13 mouse cellular contexts compared by ENCODE assay signal in genomic region chr5:68572816-68573215, GRCm38 (mm10).
"Had no signal": no experiment of that assay in that cellular context is flagged by ENCODE, and none has a peak within 500 bp of the region (broad histone marks: within the 10 kb centered on the region; RNA-seq: fewer than 3 reads in every experiment).

No protein-coding gene starts in this region.

- H3K9ac ChIP-seq: limb, embryonic 13.5 days; liver, embryonic 14.5 days; midbrain, embryonic 12.5 days; neural tube, embryonic 13.5 days; stomach, embryonic 15.5 days had no signal

- H3K36me3 ChIP-seq: limb, embryonic 13.5 days; midbrain, embryonic 12.5 days; neural tube, embryonic 13.5 days; stomach, embryonic 15.5 days had no signal

- H3K27ac ChIP-seq: layer of hippocampus, adult 2 months; limb, embryonic 13.5 days; liver, embryonic 14.5 days; midbrain, embryonic 12.5 days; neural tube, embryonic 13.5 days; stomach, embryonic 15.5 days had no signal

- H3K4me3 ChIP-seq: layer of hippocampus, adult 2 months; limb, embryonic 13.5 days; midbrain, embryonic 12.5 days; neural tube, embryonic 13.5 days; stomach, embryonic 15.5 days had no signal

- DNase-seq: lung, adult 18-20 months; retina, postnatal 1 day; right cerebral cortex, postnatal 4 days; spleen, adult 18-20 months; thymus, adult 2 months; thymus, postnatal 25 days had no signal

- H3K27me3 ChIP-seq: limb, embryonic 13.5 days; midbrain, embryonic 12.5 days; neural tube, embryonic 13.5 days; stomach, embryonic 15.5 days had no signal

- H3K9me3 ChIP-seq: limb, embryonic 13.5 days; midbrain, embryonic 12.5 days; neural tube, embryonic 13.5 days; stomach, embryonic 15.5 days had no signal

- H3K4me1 ChIP-seq: limb, embryonic 13.5 days; midbrain, embryonic 12.5 days; neural tube, embryonic 13.5 days; stomach, embryonic 15.5 days had no signal

- H3K4me2 ChIP-seq: limb, embryonic 13.5 days; midbrain, embryonic 12.5 days; neural tube, embryonic 13.5 days; stomach, embryonic 15.5 days had no signal

- ATAC-seq: midbrain, embryonic 16.5 days had no signal
